Mouse (Mus musculus) cerebellum, adult 2 months (tissue): ENCODE data around the gene Efna2. TPM values are rescaled to one million over a fixed set of nuclear protein-coding genes. Genes with fewer than 3 reads are reported as not detected.

Experiments used
- DNase-seq, 2 experiments: peaks; one replicate each; pipeline ENCODE4 v3.0.0; 2021
- H3K27ac ChIP-seq: fragments of 200-500 bp; 2 replicates; pipeline ENCODE4 v1.5.1; 2012; ENCODE audit warnings: low read length, control low read depth, inconsistent platforms; ENCODE audit not compliant: insufficient read depth
- H3K27me3 ChIP-seq: fragments of 200-500 bp; 2 replicates; pipeline ENCODE4 v1.6.1; 2012; ENCODE audit warnings: inconsistent platforms, mild to moderate bottlenecking, low read length, moderate library complexity; ENCODE audit not compliant: control insufficient read depth, insufficient read depth
- H3K4me1 ChIP-seq: fragments of 200-500 bp; 2 replicates; pipeline ENCODE4 v1.6.1; 2011; ENCODE audit warnings: low read length; ENCODE audit not compliant: control insufficient read depth, insufficient read depth
- H3K4me3 ChIP-seq: fragments of 200-500 bp; replicated peaks from 2 replicates; pipeline ENCODE3; 2011; ENCODE audit warnings: mild to moderate bottlenecking, low read depth, low read length, control low read depth; ENCODE audit not compliant: insufficient read depth
- CTCF ChIP-seq: fragments of 200-500 bp; IDR thresholded peaks from 2 replicates; pipeline ENCODE4 v1.5.1; 2011; ENCODE audit warnings: low read depth, mild to moderate bottlenecking, control low read depth, low read length, moderate library complexity, borderline replicate concordance; ENCODE audit not compliant: insufficient read depth
- POLR2A ChIP-seq: fragments of 200-500 bp; IDR thresholded peaks from 2 replicates; pipeline ENCODE4 v1.6.1; 2011; ENCODE audit warnings: low read length, control low read depth, borderline replicate concordance; ENCODE audit not compliant: insufficient read depth
- WGBS: fragments of 180-500 bp; shearing (Covaris S2); methylation state at CpG from one replicate; pipeline ENCODE4 v1.1.7; 2018; 5-methylcytosine and 5-hydroxymethylcytosine counted together
- polyA plus RNA-seq: library from polyadenylated mRNA; depleted of rRNA; stranded (reverse); fragments of >200 nt; gene quantifications from 2 replicates; pipeline ENCODE4 v1.2.3, GENCODE M21; 2012; rRNA removed

Gene Efna2
- 10.2 and 10.7 TPM in 2 replicates for polyA plus RNA-seq

DNA sequence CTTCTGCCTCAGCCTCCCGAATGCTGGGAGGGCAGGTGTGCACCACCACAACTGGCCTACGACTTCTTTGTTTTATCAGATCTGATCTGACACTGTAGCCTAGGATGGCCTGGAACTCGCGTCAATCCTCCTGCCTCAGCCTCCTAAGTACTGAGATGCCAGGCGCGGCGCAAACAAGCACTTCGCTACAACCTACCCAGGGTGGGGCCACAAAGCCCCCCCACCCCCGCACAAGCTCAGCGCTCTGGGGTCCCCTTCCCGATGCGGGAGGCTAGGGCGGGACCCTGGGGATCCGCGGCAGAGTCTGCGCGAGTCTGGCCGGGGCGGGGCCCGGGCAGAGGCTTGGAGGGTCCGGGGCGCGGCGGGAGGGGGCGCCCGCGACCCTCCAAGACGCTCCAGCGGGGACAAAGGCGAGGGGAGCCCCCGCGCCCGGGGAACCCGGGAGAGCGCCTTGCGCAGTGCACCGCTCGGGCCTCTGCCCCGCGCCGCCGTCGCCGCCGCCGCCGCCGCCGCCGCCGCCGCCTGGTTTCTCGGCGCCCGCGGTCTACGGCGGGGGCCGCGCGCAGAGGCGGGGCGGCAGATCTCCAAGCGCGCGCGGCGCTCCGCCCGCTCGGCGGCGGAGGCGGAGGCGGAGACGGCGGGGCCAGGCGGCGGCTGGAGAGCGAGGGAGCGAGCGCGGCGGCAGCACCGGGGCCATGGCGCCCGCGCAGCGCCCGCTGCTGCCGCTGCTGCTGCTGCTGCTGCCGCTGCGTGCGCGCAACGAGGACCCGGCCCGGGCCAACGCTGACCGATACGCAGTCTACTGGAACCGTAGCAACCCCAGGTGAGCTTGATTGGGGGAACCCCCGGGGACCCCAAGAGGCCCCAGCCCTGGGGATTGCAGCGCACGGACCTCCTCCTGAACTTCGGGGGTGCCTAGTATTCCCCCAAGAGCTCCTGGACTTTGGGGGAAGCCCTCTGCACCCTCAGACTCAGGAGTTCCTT is at the start of gene Efna2:
Gene Efna2 (plus strand): TSS at position 415 of the 984 bp plus-strand sequence.
- peak; percentile 68 to 74 for DNase-seq
- H3K4me3 ChIP-seq = peak within 1 kb of the TSS; percentile 81
- no peaks in the 10 kb centered on the region for H3K27me3 ChIP-seq
- H3K27ac ChIP-seq = peak within 1 kb of the TSS; percentile 77
- 2% methylated on average over 98 of the region's 106 CpGs for WGBS
- peaks cover 12% of the 10 kb centered on the region for H3K4me1 ChIP-seq
- TF ChIP-seq POLR2A (peak; percentile 37; the same call in 1 of the 2 replicates), CTCF (no peak)

DNA sequence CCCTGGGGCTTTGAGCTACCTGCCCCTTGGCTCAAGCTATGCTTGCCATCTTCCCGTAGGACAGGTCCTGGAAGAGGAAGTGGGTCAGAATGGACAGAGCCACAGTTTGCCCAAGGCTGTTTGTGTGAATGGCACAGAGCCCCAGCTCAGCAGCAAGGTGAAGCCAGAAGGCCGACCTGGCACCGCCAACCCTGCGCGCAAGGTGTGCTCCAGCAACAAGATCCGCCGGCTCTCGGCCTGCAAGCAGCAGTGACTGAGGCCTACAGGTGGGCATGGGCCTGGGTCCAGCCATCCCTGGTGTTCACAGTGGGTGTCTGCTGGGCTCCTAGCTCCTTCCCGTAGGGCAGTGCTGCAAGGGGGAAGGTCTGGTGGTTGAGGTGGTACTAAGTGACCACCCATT is 49.4 kb upstream of the Efna2 start:
- peak; percentile 85 to 89 for DNase-seq
- Histone ChIP-seq H3K27me3 (no peaks in the 10 kb centered on the region), H3K4me3 (no peak overlapping the region), H3K4me1 (peaks cover 47% of the 10 kb centered on the region), H3K27ac (peak overlapping the region; percentile 80)
- no peak for TF ChIP-seq POLR2A
- no peak for TF ChIP-seq CTCF
- WGBS = 16% methylated on average over 9 of the region's 9 CpGs

DNA sequence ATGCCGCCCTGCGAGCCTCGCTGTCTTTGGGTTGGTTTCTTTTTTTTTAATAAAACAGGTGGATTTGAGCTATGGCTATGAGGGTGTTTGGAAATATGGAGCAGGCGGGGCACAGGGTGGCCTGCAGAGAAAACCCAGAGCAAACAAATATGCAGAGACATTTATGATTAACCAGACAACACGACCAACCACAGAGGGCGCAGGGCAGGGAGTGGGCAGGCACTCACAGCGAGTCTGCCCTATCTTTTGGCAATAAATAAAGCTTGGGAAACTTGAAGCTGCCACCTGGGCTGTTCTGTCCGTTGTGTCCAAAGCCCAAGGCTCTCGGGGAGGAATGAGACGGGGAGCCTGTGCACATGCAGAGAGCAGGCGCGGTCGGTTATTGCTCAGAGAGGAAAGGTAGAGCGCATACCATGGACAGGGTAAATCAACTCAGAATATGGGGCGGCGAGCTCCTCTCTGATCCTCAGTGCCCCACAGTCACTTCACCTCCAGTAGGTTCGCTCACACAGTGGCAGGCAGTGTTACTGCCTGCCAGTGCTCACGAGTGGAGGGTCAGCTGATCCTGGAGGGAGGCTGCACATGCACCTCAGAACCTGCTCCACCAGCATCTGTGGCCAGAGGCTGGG is 48.8 kb upstream of the Efna2 start:
- TF ChIP-seq CTCF (no peak), POLR2A (no peak)
- Histone ChIP-seq H3K27me3 (no peaks in the 10 kb centered on the region), H3K4me3 (no peak overlapping the region), H3K27ac (peak overlapping the region; percentile 80), H3K4me1 (peaks cover 44% of the 10 kb centered on the region)
- WGBS = 67% methylated on average over 18 of the region's 18 CpGs
- peak in 1 of 2 experiments; percentile 35 for DNase-seq

DNA sequence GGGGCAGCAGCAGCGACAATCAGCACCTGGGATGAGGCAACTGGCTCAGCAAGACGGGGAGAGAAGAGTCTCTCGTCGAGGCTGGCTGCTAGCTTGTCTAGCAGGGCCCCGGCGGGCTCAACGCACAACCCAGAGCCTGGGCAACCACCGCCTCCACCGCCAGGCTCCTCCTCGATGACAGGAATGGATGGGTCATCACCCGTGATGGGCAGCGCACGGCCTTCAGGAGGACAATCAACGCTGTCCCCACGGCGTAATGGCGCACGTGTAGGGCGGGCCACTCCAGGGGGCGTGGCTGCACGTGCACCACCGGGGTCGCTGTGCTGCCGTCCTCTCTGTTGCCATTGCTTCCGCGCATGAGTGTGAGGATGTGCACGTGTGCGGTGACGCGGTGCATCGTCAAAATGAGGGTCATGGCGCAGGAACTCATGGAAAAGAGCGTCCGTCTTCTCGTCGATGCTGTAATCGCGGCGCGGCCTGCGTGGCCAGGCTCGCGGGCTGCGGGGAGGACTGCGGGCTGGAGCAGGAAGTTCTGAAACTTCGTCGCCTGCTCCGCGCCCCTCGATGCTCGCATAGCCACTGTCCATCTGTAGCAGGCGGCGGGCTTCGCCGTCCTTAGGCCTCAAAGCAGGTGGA is 47.8 kb upstream of the Efna2 start:
- TF ChIP-seq POLR2A = no peak
- no peak for TF ChIP-seq CTCF
- DNase-seq = peak; percentile 29 to 52
- Histone ChIP-seq H3K27ac (no peak overlapping the region), H3K27me3 (no peaks in the 10 kb centered on the region), H3K4me1 (peaks cover 44% of the 10 kb centered on the region), H3K4me3 (no peak overlapping the region)
- WGBS = 41% methylated on average over 55 of the region's 55 CpGs

DNA sequence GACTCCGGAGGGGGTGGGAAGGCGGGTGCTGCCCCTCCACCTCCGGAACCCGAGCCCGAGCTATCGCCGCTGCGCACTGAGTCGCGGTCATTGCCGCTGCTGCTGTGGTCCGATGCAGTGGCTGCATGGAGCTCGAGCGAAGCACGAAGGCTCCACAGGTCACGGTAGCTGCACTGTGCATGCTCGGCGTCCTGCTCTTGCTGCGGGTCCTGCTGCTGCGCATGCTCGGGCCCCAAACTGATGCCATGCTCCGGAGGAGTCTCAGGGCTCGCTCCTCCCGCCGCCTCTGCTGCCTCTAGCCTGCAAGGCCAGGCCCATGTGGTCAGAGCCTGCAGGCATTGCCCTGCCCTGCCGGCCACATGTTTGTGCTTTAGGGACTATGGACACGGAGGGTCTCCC is 47.3 kb upstream of the Efna2 start:
- WGBS = 47% methylated on average over 27 of the region's 27 CpGs
- no peak for DNase-seq
- no peaks in the 10 kb centered on the region for H3K27me3 ChIP-seq
- peaks cover 44% of the 10 kb centered on the region for H3K4me1 ChIP-seq
- H3K4me3 ChIP-seq = no peak overlapping the region
- H3K27ac ChIP-seq = no peak overlapping the region
- no peak for TF ChIP-seq POLR2A
- no peak for TF ChIP-seq CTCF

DNA sequence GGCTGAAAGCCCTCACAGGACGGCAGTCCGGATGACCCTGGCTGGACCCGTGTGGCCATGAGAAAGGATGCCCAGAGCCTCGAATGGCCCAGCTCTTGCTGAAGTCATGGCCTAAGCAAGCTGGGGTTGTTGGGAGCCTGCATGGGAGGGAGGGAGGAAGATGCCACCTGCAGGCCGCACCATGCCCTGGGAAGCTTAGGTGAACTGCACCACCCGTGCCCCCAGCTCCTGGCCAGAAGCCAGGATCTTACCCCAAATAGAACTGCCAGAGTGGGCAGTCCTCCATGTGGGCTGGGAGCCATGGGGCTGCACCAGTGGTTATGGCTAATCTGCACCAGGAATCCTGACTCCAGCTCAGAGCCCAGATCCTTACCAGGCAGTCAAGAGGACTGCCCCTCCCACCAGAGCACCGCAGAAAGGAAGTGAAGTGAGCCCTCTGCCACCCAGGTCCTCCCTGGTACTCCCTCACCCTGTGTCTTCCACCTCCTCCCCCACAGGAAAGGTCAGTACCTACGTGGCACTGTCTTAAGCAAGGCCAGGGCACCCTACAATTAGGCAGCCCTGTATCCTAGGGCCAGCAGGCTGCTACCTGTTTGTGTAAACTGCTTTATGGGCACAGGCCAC is 45.9 kb upstream of the Efna2 start:
- no peaks in the 10 kb centered on the region for H3K27me3 ChIP-seq
- H3K27ac ChIP-seq = no peak overlapping the region
- no peak overlapping the region for H3K4me3 ChIP-seq
- TF ChIP-seq POLR2A (no peak), CTCF (no peak)
- H3K4me1 ChIP-seq = peaks cover 41% of the 10 kb centered on the region
- WGBS = 20% methylated on average over 8 of the region's 8 CpGs
- DNase-seq = peak in 1 of 2 experiments; percentile 55

DNA sequence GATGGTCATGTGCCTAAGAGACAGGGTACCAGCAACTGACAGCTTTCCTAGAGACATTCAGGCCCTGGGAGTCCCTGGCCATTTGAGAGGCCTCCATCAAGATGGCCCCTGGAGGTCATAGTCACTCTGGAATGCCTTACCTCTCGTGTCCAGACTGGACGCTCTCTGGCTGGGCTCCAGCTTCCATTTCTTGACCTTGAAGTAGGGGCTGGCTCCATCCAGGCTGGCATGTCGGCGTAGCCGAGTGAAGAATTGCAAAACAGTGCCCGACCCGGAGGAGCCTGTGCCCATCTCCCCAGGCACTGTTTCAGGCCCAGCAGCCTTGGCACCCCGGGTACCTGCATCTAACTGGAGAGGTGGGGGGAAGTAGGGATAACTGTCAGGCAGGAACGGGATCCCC is 44.9 kb upstream of the Efna2 start:
- H3K4me3 ChIP-seq = no peak overlapping the region
- H3K4me1 ChIP-seq = peaks cover 32% of the 10 kb centered on the region
- H3K27me3 ChIP-seq = no peaks in the 10 kb centered on the region
- no peak for DNase-seq
- 74% methylated on average over 9 of the region's 9 CpGs for WGBS
- no peak for TF ChIP-seq CTCF
- no peak for TF ChIP-seq POLR2A
- H3K27ac ChIP-seq = no peak overlapping the region
